Mouse (Mus musculus) liver, embryonic 12.5 days (tissue): ENCODE data around the gene Gjb5. TPM values are rescaled to one million over a fixed set of nuclear protein-coding genes. Genes with fewer than 3 reads are reported as not detected.

ENCODE experiments used
- ATAC-seq: fragments of 200-750 bp; cut with Nextera tagmentation; 2 replicates; pipeline ENCODE4 v1.8.0; 2017; ENCODE audit warnings: moderate number of reproducible peaks, mild to moderate bottlenecking, moderate library complexity
- H3K27ac ChIP-seq: fragments of 300-500 bp; sonication (generic); 2 replicates; pipeline ENCODE4 v1.5.1; 2016; ENCODE audit warnings: mild to moderate bottlenecking
- H3K27me3 ChIP-seq: fragments of 300-500 bp; sonication (generic); replicated peaks from 2 replicates; pipeline ENCODE4 v1.6.1; 2016; ENCODE audit warnings: mild to moderate bottlenecking, moderate library complexity
- H3K36me3 ChIP-seq: fragments of 300-500 bp; sonication (generic); 2 replicates; pipeline ENCODE4 v1.6.1; 2016; ENCODE audit warnings: mild to moderate bottlenecking, moderate library complexity
- H3K4me1 ChIP-seq: fragments of 300-500 bp; sonication (generic); 2 replicates; pipeline ENCODE4 v1.6.1; 2016
- H3K4me2 ChIP-seq: fragments of 300-500 bp; sonication (generic); 2 replicates; pipeline ENCODE4 v1.6.1; 2016; ENCODE audit warnings: mild to moderate bottlenecking, moderate library complexity
- H3K4me3 ChIP-seq: fragments of 300-500 bp; sonication (generic); 2 replicates; pipeline ENCODE4 v1.5.1; 2016; ENCODE audit warnings: mild to moderate bottlenecking, moderate library complexity
- H3K9ac ChIP-seq: fragments of 300-500 bp; sonication (generic); 2 replicates; pipeline ENCODE4 v1.6.1; 2016; ENCODE audit warnings: mild to moderate bottlenecking, moderate library complexity
- H3K9me3 ChIP-seq: fragments of 300-500 bp; sonication (generic); replicated peaks from 2 replicates; pipeline ENCODE4 v1.6.1; 2016; ENCODE audit warnings: mild to moderate bottlenecking, moderate library complexity
- WGBS: fragments of 180-500 bp; shearing (Covaris S2); methylation state at CpG from one replicate; pipeline ENCODE4 v1.1.7; 2016; ENCODE audit not compliant: insufficient replicate concordance; 5-methylcytosine and 5-hydroxymethylcytosine counted together
- polyA plus RNA-seq: library from polyadenylated mRNA; unstranded; fragments of >200 nt; fragmentation: Nextera tagmentation; extraction: Ambion mirVana; gene quantifications from 2 replicates; pipeline ENCODE4 v1.2.1, GENCODE M21; 2016

Gjb5 gene
- polyA plus RNA-seq, 1 experiment from 2014 or later = 0.23 TPM

- 27% methylated on average over 13 of the region's 13 CpGs for WGBS
- H3K4me3 ChIP-seq = no peak overlapping the region
- no peaks in the 10 kb centered on the region for H3K4me1 ChIP-seq
- H3K27me3 ChIP-seq = peaks cover 5% of the 10 kb centered on the region; the same call in 1 of the 2 replicates
- H3K4me2 ChIP-seq = no peak overlapping the region
- no peaks in the 10 kb centered on the region for H3K36me3 ChIP-seq
- no peak overlapping the region for H3K9ac ChIP-seq
- no peak overlapping the region for H3K27ac ChIP-seq
- H3K9me3 ChIP-seq = no peaks in the 10 kb centered on the region
- no peak for ATAC-seq
Measured at GRCm38 (mm10) chr4:127368379-127368973, 10.5 kb upstream of the Gjb5 start.

GRCm38 (mm10) chr4:127365834-127366233 is 7.9 kb upstream of the Gjb5 start:
- H3K9ac ChIP-seq = no peak overlapping the region
- no peaks in the 10 kb centered on the region for H3K36me3 ChIP-seq
- no peaks in the 10 kb centered on the region for H3K4me1 ChIP-seq
- WGBS = 38% methylated on average over 4 of the region's 4 CpGs
- no peak for ATAC-seq
- no peak overlapping the region for H3K27ac ChIP-seq
- H3K9me3 ChIP-seq = no peaks in the 10 kb centered on the region
- H3K4me2 ChIP-seq = no peak overlapping the region
- H3K27me3 ChIP-seq = no peaks in the 10 kb centered on the region; the same call in 1 of the 2 replicates
- H3K4me3 ChIP-seq = no peak overlapping the region

- Histone ChIP-seq H3K36me3 (no peaks in the 10 kb centered on the region), H3K4me3 (no peak overlapping the region), H3K9ac (no peak overlapping the region), H3K27me3 (no peaks in the 10 kb centered on the region; the same call in 1 of the 2 replicates), H3K4me1 (no peaks in the 10 kb centered on the region), H3K4me2 (no peak overlapping the region), H3K9me3 (no peaks in the 10 kb centered on the region), H3K27ac (no peak overlapping the region)
- 23% methylated on average over 5 of the region's 5 CpGs for WGBS
- no peak for ATAC-seq
Measured at GRCm38 (mm10) chr4:127365433-127365832, 7.5 kb upstream of the Gjb5 start.

GRCm38 (mm10) chr4:127364431-127364830 is 6.5 kb upstream of the Gjb5 start:
- H3K4me2 ChIP-seq = no peak overlapping the region
- H3K9me3 ChIP-seq = no peaks in the 10 kb centered on the region
- no peaks in the 10 kb centered on the region for H3K36me3 ChIP-seq
- WGBS = 52% methylated on average over 6 of the region's 6 CpGs
- no peak overlapping the region for H3K27ac ChIP-seq
- no peak for ATAC-seq
- peaks cover 9% of the 10 kb centered on the region; the same call in 1 of the 2 replicates for H3K27me3 ChIP-seq
- no peak overlapping the region for H3K9ac ChIP-seq
- no peaks in the 10 kb centered on the region for H3K4me1 ChIP-seq
- no peak overlapping the region for H3K4me3 ChIP-seq

- WGBS = 47% methylated on average over 4 of the region's 4 CpGs
- Histone ChIP-seq H3K9me3 (no peaks in the 10 kb centered on the region), H3K36me3 (no peaks in the 10 kb centered on the region), H3K9ac (no peak overlapping the region), H3K27me3 (peaks cover 19% of the 10 kb centered on the region; the same call in 1 of the 2 replicates), H3K4me3 (no peak overlapping the region), H3K4me1 (no peaks in the 10 kb centered on the region), H3K4me2 (no peak overlapping the region), H3K27ac (no peak overlapping the region)
- no peak for ATAC-seq
Measured at GRCm38 (mm10) chr4:127363331-127363730, 5.3 kb upstream of the Gjb5 start.

- no peaks in the 10 kb centered on the region for H3K36me3 ChIP-seq
- no peak for ATAC-seq
- H3K4me3 ChIP-seq = no peak overlapping the region
- H3K4me1 ChIP-seq = no peaks in the 10 kb centered on the region
- H3K27me3 ChIP-seq = peaks cover 20% of the 10 kb centered on the region
- H3K9me3 ChIP-seq = no peaks in the 10 kb centered on the region
- H3K4me2 ChIP-seq = no peak overlapping the region
- no peak overlapping the region for H3K27ac ChIP-seq
- H3K9ac ChIP-seq = no peak overlapping the region
- WGBS = 37% methylated on average over 3 of the region's 3 CpGs
Measured at GRCm38 (mm10) chr4:127362520-127362919, 4.5 kb upstream of the Gjb5 start.

- Histone ChIP-seq H3K4me1 (no peaks in the 10 kb centered on the region), H3K27ac (no peak overlapping the region), H3K36me3 (no peaks in the 10 kb centered on the region), H3K4me3 (no peak overlapping the region), H3K4me2 (no peak overlapping the region), H3K9ac (no peak overlapping the region), H3K27me3 (peaks cover 16% of the 10 kb centered on the region), H3K9me3 (no peaks in the 10 kb centered on the region)
- ATAC-seq = no peak
- WGBS = 40% methylated on average over 15 of the region's 15 CpGs
Measured at GRCm38 (mm10) chr4:127354506-127355485, 3.2 kb downstream of the Gjb5 start.

- no peak within 1 kb of the TSS for H3K27ac ChIP-seq
- H3K9ac ChIP-seq = no peak within 1 kb of the TSS
- H3K9me3 ChIP-seq = no peaks in the 10 kb centered on the region
- peaks cover 8% of the 10 kb centered on the region for H3K27me3 ChIP-seq
- WGBS = 60% methylated on average over 8 of the region's 8 CpGs
- no peak for ATAC-seq
- H3K4me1 ChIP-seq = no peaks in the 10 kb centered on the region
- no peak within 1 kb of the TSS for H3K4me3 ChIP-seq
- no peak within 1 kb of the TSS for H3K4me2 ChIP-seq
- H3K36me3 ChIP-seq = no peaks in the 10 kb centered on the region
Measured at GRCm38 (mm10) chr4:127353951-127354438, 4.0 kb downstream of the Gjb5 start, which contains the start of gene Gjb4. Gjb4 (minus strand) TSS chr4:127354081.

- H3K4me3 ChIP-seq = no peak overlapping the region
- H3K4me2 ChIP-seq = no peak overlapping the region
- WGBS = 71% methylated on average over 1 of the region's 1 CpGs
- no peaks in the 10 kb centered on the region for H3K36me3 ChIP-seq
- H3K4me1 ChIP-seq = no peaks in the 10 kb centered on the region
- no peak overlapping the region for H3K9ac ChIP-seq
- no peak for ATAC-seq
- no peak overlapping the region for H3K27ac ChIP-seq
- no peaks in the 10 kb centered on the region for H3K9me3 ChIP-seq
- H3K27me3 ChIP-seq = no peaks in the 10 kb centered on the region; the same call in 1 of the 2 replicates
Measured at GRCm38 (mm10) chr4:127352594-127352993, 5.4 kb downstream of the Gjb5 start.

GRCm38 (mm10) chr4:127349560-127350300 is 8.3 kb downstream of the Gjb5 start:
- H3K9me3 ChIP-seq = no peaks in the 10 kb centered on the region
- no peak overlapping the region for H3K4me3 ChIP-seq
- no peak overlapping the region for H3K27ac ChIP-seq
- no peaks in the 10 kb centered on the region for H3K4me1 ChIP-seq
- ATAC-seq = no peak
- no peak overlapping the region for H3K9ac ChIP-seq
- no peaks in the 10 kb centered on the region for H3K27me3 ChIP-seq
- no peak overlapping the region for H3K4me2 ChIP-seq
- no peaks in the 10 kb centered on the region for H3K36me3 ChIP-seq
- 35% methylated on average over 4 of the region's 4 CpGs for WGBS

GRCm38 (mm10) chr4:127345000-127345399 is 13.0 kb downstream of the Gjb5 start:
- Histone ChIP-seq H3K9me3 (no peaks in the 10 kb centered on the region), H3K9ac (no peak overlapping the region), H3K36me3 (no peaks in the 10 kb centered on the region), H3K27ac (no peak overlapping the region), H3K4me3 (no peak overlapping the region), H3K27me3 (0 out of 2 replicates have a peak, but pooled peaks cover 3% of the 10 kb centered on the region), H3K4me2 (no peak overlapping the region), H3K4me1 (no peaks in the 10 kb centered on the region)
- 68% methylated on average over 5 of the region's 5 CpGs for WGBS
- ATAC-seq = no peak
